Mouse (Mus musculus): ENCODE results near the gene Kif19a. TPM values are rescaled to one million over a fixed set of nuclear protein-coding genes. Genes with fewer than 3 reads are reported as not detected.

Gene Kif19a
- polyA plus RNA-seq, 1 experiment from 2014 or later = 0.83 TPM

GRCm38 (mm10) chr11:114795231-114795746, 30.1 kb downstream of the Kif19a start:
- Histone ChIP-seq H3K27ac (ENCODE audit: low read depth, low read length) (peak overlapping the region; percentile 100), H3K9me3 (ENCODE audit: control insufficient read depth, low read length) (no peaks in the 10 kb centered on the region), H3K4me3 (ENCODE audit: low read depth, low read length) (peak overlapping the region; percentile 31), H3K4me2 (ENCODE audit: low read depth, low read length, severe bottlenecking) (peak overlapping the region; percentile 60), H3K36me3 (ENCODE audit: control insufficient read depth, insufficient read depth, low read length) (no peaks in the 10 kb centered on the region), H3K4me1 (replicated peaks; ENCODE audit: control insufficient read depth, insufficient read depth, low read length) (peaks cover 40% of the 10 kb centered on the region), H3K27me3 (ENCODE audit: control insufficient read depth, insufficient read depth, low read length) (peaks cover 30% of the 10 kb centered on the region), H3K9ac (ENCODE audit: low read length) (peak overlapping the region; percentile 66)
- ATAC-seq (replicated peaks; ENCODE audit: low FRiP score) (peak; percentile 85), DNase-seq (ENCODE audit: low spot score) (peak; percentile 92)
- 0% methylated on average over 7 of the region's 7 CpGs for WGBS

GRCm38 (mm10) chr11:114795848-114796322, 30.7 kb downstream of the Kif19a start, which contains the start of gene Btbd17:
Gene Btbd17 (minus strand): TSS chr11:114795945.
- Histone ChIP-seq H3K9me3 (ENCODE audit: control insufficient read depth, low read length) (no peaks in the 10 kb centered on the region), H3K27ac (ENCODE audit: low read depth, low read length) (peak within 1 kb of the TSS; percentile 100), H3K9ac (ENCODE audit: low read length) (peak within 1 kb of the TSS; percentile 66), H3K4me2 (ENCODE audit: low read depth, low read length, severe bottlenecking) (peak within 1 kb of the TSS; percentile 60), H3K36me3 (ENCODE audit: control insufficient read depth, insufficient read depth, low read length) (no peaks in the 10 kb centered on the region), H3K4me3 (ENCODE audit: low read depth, low read length) (peak within 1 kb of the TSS; percentile 31), H3K27me3 (ENCODE audit: control insufficient read depth, insufficient read depth, low read length) (peaks cover 24% of the 10 kb centered on the region), H3K4me1 (replicated peaks; ENCODE audit: control insufficient read depth, insufficient read depth, low read length) (peaks cover 40% of the 10 kb centered on the region)
- DNase-seq (ENCODE audit: low spot score) (peak; percentile 89), ATAC-seq (replicated peaks; ENCODE audit: low FRiP score) (peak; percentile 90)
- WGBS = 5% methylated on average over 4 of the region's 4 CpGs

- no peak overlapping the region for H3K4me2 ChIP-seq (ENCODE audit: low read depth, low read length, severe bottlenecking)
These were observed 32.0 kb downstream of the Kif19a start for GRCm38 (mm10) chr11:114797176-114797575.

GRCm38 (mm10) chr11:114797981-114798380, 32.8 kb downstream of the Kif19a start:
- 93% methylated on average over 3 of the region's 3 CpGs for WGBS
- no peak for DNase-seq (ENCODE audit: low spot score)
- Histone ChIP-seq H3K9me3 (ENCODE audit: control insufficient read depth, low read length) (no peaks in the 10 kb centered on the region; the same call in 1 of the 2 replicates), H3K9ac (ENCODE audit: low read length) (no peak overlapping the region), H3K27ac (ENCODE audit: low read depth, low read length) (no peak overlapping the region), H3K4me1 (replicated peaks; ENCODE audit: control insufficient read depth, insufficient read depth, low read length) (peaks cover 25% of the 10 kb centered on the region), H3K4me2 (ENCODE audit: low read depth, low read length, severe bottlenecking) (no peak overlapping the region), H3K27me3 (ENCODE audit: control insufficient read depth, insufficient read depth, low read length) (peaks cover 8% of the 10 kb centered on the region), H3K36me3 (ENCODE audit: control insufficient read depth, insufficient read depth, low read length) (no peaks in the 10 kb centered on the region), H3K4me3 (ENCODE audit: low read depth, low read length) (no peak overlapping the region)
- no peak for ATAC-seq (replicated peaks; ENCODE audit: low FRiP score)

More at GRCm38 (mm10) chr11:114797176-114797575, 32.0 kb downstream of the Kif19a start:
- H3K4me1 ChIP-seq (replicated peaks; ENCODE audit: control insufficient read depth, insufficient read depth, low read length) = peaks cover 31% of the 10 kb centered on the region
- H3K4me3 ChIP-seq (ENCODE audit: low read depth, low read length) = no peak overlapping the region
- DNase-seq (ENCODE audit: low spot score) = no peak
- ATAC-seq (replicated peaks; ENCODE audit: low FRiP score) = no peak
- H3K27me3 ChIP-seq (ENCODE audit: control insufficient read depth, insufficient read depth, low read length) = peaks cover 11% of the 10 kb centered on the region
- no peaks in the 10 kb centered on the region for H3K36me3 ChIP-seq (ENCODE audit: control insufficient read depth, insufficient read depth, low read length)
- no peak overlapping the region for H3K9ac ChIP-seq (ENCODE audit: low read length)
- WGBS = 94% methylated on average over 7 of the region's 7 CpGs
- H3K27ac ChIP-seq (ENCODE audit: low read depth, low read length) = peak overlapping the region; percentile 100; the same call in 1 of the 2 replicates
- no peaks in the 10 kb centered on the region; the same call in 1 of the 2 replicates for H3K9me3 ChIP-seq (ENCODE audit: control insufficient read depth, low read length)

- no peak for ATAC-seq (replicated peaks; ENCODE audit: low FRiP score)
- DNase-seq (ENCODE audit: low spot score) = no peak
- peaks cover 23% of the 10 kb centered on the region for H3K4me1 ChIP-seq (replicated peaks; ENCODE audit: control insufficient read depth, insufficient read depth, low read length)
- H3K27me3 ChIP-seq (ENCODE audit: control insufficient read depth, insufficient read depth, low read length) = peaks cover 4% of the 10 kb centered on the region
- 93% methylated on average over 3 of the region's 3 CpGs for WGBS
- H3K9ac ChIP-seq (ENCODE audit: low read length) = no peak within 1 kb of the TSS
- no peak within 1 kb of the TSS for H3K27ac ChIP-seq (ENCODE audit: low read depth, low read length)
- no peaks in the 10 kb centered on the region for H3K36me3 ChIP-seq (ENCODE audit: control insufficient read depth, insufficient read depth, low read length)
- H3K4me3 ChIP-seq (ENCODE audit: low read depth, low read length) = no peak within 1 kb of the TSS
- no peaks in the 10 kb centered on the region; the same call in 1 of the 2 replicates for H3K9me3 ChIP-seq (ENCODE audit: control insufficient read depth, low read length)
- no peak within 1 kb of the TSS for H3K4me2 ChIP-seq (ENCODE audit: low read depth, low read length, severe bottlenecking)
These were observed 33.4 kb downstream of the Kif19a start, which contains the start of gene Gpr142 for GRCm38 (mm10) chr11:114798624-114799023. Gene Gpr142 (plus strand): TSS chr11:114798924.

GRCm38 (mm10) chr11:114801906-114802305, 36.7 kb downstream of the Kif19a start:
- H3K27ac ChIP-seq (ENCODE audit: low read depth, low read length) = no peak overlapping the region
- no peak overlapping the region for H3K9ac ChIP-seq (ENCODE audit: low read length)
- peaks cover 7% of the 10 kb centered on the region for H3K4me1 ChIP-seq (replicated peaks; ENCODE audit: control insufficient read depth, insufficient read depth, low read length)
- no peaks in the 10 kb centered on the region for H3K27me3 ChIP-seq (ENCODE audit: control insufficient read depth, insufficient read depth, low read length)
- H3K9me3 ChIP-seq (ENCODE audit: control insufficient read depth, low read length) = no peaks in the 10 kb centered on the region; the same call in 1 of the 2 replicates
- no peak for DNase-seq (ENCODE audit: low spot score)
- no peak overlapping the region for H3K4me3 ChIP-seq (ENCODE audit: low read depth, low read length)
- no peak overlapping the region for H3K4me2 ChIP-seq (ENCODE audit: low read depth, low read length, severe bottlenecking)
- no peak for ATAC-seq (replicated peaks; ENCODE audit: low FRiP score)
- H3K36me3 ChIP-seq (ENCODE audit: control insufficient read depth, insufficient read depth, low read length) = no peaks in the 10 kb centered on the region
- WGBS = 85% methylated on average over 1 of the region's 1 CpGs

GRCm38 (mm10) chr11:114802540-114803267, 37.5 kb downstream of the Kif19a start:
- H3K4me1 ChIP-seq (replicated peaks; ENCODE audit: control insufficient read depth, insufficient read depth, low read length) = peaks cover 14% of the 10 kb centered on the region; the same call in 1 of the 2 replicates
- no peak overlapping the region for H3K9ac ChIP-seq (ENCODE audit: low read length)
- H3K4me3 ChIP-seq (ENCODE audit: low read depth, low read length) = no peak overlapping the region
- 70% methylated on average over 15 of the region's 15 CpGs for WGBS
- ATAC-seq (replicated peaks; ENCODE audit: low FRiP score) = no peak
- H3K36me3 ChIP-seq (ENCODE audit: control insufficient read depth, insufficient read depth, low read length) = no peaks in the 10 kb centered on the region
- no peak overlapping the region for H3K27ac ChIP-seq (ENCODE audit: low read depth, low read length)
- no peak for DNase-seq (ENCODE audit: low spot score)
- no peak overlapping the region for H3K4me2 ChIP-seq (ENCODE audit: low read depth, low read length, severe bottlenecking)
- H3K9me3 ChIP-seq (ENCODE audit: control insufficient read depth, low read length) = no peaks in the 10 kb centered on the region; the same call in 1 of the 2 replicates
- H3K27me3 ChIP-seq (ENCODE audit: control insufficient read depth, insufficient read depth, low read length) = no peaks in the 10 kb centered on the region

- Histone ChIP-seq H3K4me2 (ENCODE audit: low read depth, low read length, severe bottlenecking) (no peak overlapping the region), H3K36me3 (ENCODE audit: control insufficient read depth, insufficient read depth, low read length) (no peaks in the 10 kb centered on the region), H3K4me1 (replicated peaks; ENCODE audit: control insufficient read depth, insufficient read depth, low read length) (peaks cover 16% of the 10 kb centered on the region; the same call in 1 of the 2 replicates), H3K27ac (ENCODE audit: low read depth, low read length) (no peak overlapping the region), H3K9ac (ENCODE audit: low read length) (no peak overlapping the region), H3K4me3 (ENCODE audit: low read depth, low read length) (no peak overlapping the region), H3K27me3 (ENCODE audit: control insufficient read depth, insufficient read depth, low read length) (no peaks in the 10 kb centered on the region), H3K9me3 (ENCODE audit: control insufficient read depth, low read length) (no peaks in the 10 kb centered on the region; the same call in 1 of the 2 replicates)
- 20% methylated on average over 8 of the region's 8 CpGs for WGBS
- ATAC-seq (replicated peaks; ENCODE audit: low FRiP score) = peak; percentile 19; the same call in 1 of the 2 replicates
- DNase-seq (ENCODE audit: low spot score) = no peak
These were observed 38.8 kb downstream of the Kif19a start for GRCm38 (mm10) chr11:114803990-114804389.
